Mouse (Mus musculus) neural tube, embryonic 15.5 days (tissue): ENCODE results near the gene Igll1. TPM values are rescaled to one million over a fixed set of nuclear protein-coding genes. Genes with fewer than 3 reads are reported as not detected.
A peak's percentile ranks its signal among the peaks of the same experiment; 100 is the strongest.
"Not testable (repeated sequence)": the region's sequence is repeated elsewhere in the genome, so short reads cannot be mapped to it uniquely, and the experiment has no call there.

Experiments
- ATAC-seq: fragments of 200-750 bp; cut with Nextera tagmentation; 2 replicates; pipeline ENCODE4 v1.8.0; 2017; ENCODE audit warnings: mild to moderate bottlenecking, moderate TSS enrichment, moderate library complexity; ENCODE audit not compliant: low FRiP score
- H3K27ac ChIP-seq: fragments of 300-500 bp; sonication (generic); replicated peaks from 2 replicates; pipeline ENCODE4 v1.5.1; 2015; ENCODE audit warnings: mild to moderate bottlenecking, inconsistent platforms
- H3K27me3 ChIP-seq: fragments of 300-500 bp; sonication (generic); replicated peaks from 2 replicates; pipeline ENCODE4 v1.6.1; 2015; ENCODE audit warnings: inconsistent platforms
- H3K36me3 ChIP-seq: fragments of 300-500 bp; sonication (generic); 2 replicates; pipeline ENCODE4 v1.6.1; 2015; ENCODE audit warnings: inconsistent platforms
- H3K4me1 ChIP-seq: fragments of 300-500 bp; sonication (generic); 2 replicates; pipeline ENCODE4 v1.6.1; 2015; ENCODE audit warnings: inconsistent platforms
- H3K4me2 ChIP-seq: fragments of 300-500 bp; sonication (generic); 2 replicates; pipeline ENCODE4 v1.6.1; 2015; ENCODE audit warnings: inconsistent platforms, mild to moderate bottlenecking, moderate library complexity
- H3K4me3 ChIP-seq: fragments of 300-500 bp; sonication (generic); replicated peaks from 2 replicates; pipeline ENCODE4 v1.5.1; 2015; ENCODE audit warnings: mild to moderate bottlenecking, inconsistent platforms
- H3K9ac ChIP-seq: fragments of 300-500 bp; sonication (generic); replicated peaks from 2 replicates; pipeline ENCODE4 v1.6.1; 2015; ENCODE audit warnings: mild to moderate bottlenecking, inconsistent platforms
- H3K9me3 ChIP-seq: fragments of 300-500 bp; sonication (generic); replicated peaks from 2 replicates; pipeline ENCODE4 v1.6.1; 2016; ENCODE audit warnings: inconsistent platforms
- WGBS: fragments of 180-500 bp; shearing (Covaris S2); methylation state at CpG from one replicate; pipeline ENCODE4 v1.1.7; 2015; ENCODE audit warnings: mixed read lengths; 5-methylcytosine and 5-hydroxymethylcytosine counted together
- polyA plus RNA-seq: library from polyadenylated mRNA; unstranded; fragments of >200 nt; fragmentation: Nextera tagmentation; extraction: Ambion mirVana; gene quantifications from 2 replicates; pipeline ENCODE4 v1.2.1, GENCODE M21; 2015

Gene Igll1
- polyA plus RNA-seq, 1 experiment from 2014 or later, result not detected

DNA sequence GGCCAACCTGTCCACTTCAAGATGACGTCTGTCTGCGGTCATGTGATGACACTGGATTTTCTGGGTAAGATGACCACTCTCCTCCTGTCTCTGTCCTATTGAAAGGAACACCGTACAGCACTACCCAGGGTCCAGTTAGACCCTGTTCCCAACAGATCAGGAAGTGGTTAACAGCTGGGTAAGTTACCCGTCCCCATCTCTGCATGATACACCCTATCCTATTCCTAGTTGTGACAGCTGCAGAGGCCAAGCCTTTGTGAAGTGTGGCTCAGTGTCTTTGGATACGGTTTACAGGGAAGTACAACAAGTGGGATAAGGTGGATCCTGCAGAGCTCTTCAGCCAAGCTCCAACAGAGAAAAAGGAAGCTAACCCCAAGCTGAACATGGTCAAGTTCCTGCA, 15.2 kb upstream of the Igll1 start:
- peaks cover 83% of the 10 kb centered on the region for H3K36me3 ChIP-seq
- no peaks in the 10 kb centered on the region for H3K9me3 ChIP-seq
- no peak overlapping the region for H3K9ac ChIP-seq
- no peaks in the 10 kb centered on the region for H3K27me3 ChIP-seq
- H3K4me3 ChIP-seq, result no peak overlapping the region
- no peak overlapping the region for H3K27ac ChIP-seq
- no peak overlapping the region for H3K4me2 ChIP-seq
- WGBS, result 90% methylated on average over 5 of the region's 5 CpGs
- no peaks in the 10 kb centered on the region for H3K4me1 ChIP-seq
- ATAC-seq, result no peak

DNA sequence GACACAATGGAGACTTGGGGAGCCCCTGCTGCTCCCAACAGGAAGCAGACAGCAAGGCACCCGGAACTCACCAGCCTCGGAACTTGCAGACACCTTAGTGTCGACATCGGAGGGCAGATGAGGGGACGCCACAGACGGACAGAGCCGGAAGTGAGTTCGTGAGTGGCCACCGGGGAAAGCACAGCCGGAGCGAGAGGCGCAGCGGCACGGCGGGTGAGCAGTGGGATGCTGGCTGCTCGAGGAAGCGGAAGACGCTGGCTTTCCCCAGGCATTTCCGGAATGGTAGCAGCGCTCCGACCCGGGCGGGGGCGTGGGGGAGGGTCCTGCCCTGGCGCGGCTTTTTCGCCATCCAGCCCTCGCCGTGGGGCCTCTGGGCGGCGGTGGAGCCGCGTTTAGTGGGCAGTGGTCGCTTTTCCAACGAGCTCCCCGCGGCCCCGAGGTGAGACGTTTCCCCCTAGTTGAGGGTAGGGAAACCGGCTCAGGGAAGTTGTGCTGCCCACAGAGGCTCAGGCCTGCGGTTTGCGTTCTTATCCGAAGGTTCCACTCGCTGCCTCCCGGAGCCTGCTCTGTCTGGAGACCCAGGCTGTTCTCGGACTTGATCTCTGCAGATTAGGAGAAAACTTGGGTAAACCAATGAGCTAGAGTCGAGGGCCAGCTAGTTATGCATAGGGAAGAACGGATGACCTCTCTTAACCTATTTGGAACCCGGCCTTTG, 7.0 kb upstream of the Igll1 start, which contains the start of the genes Top3b and Vpreb1:
TSS of gene Top3b (plus strand) at position 120 of the 715 bp plus-strand sequence.
TSS of gene Vpreb1 (minus strand) at position 227 of the 715 bp plus-strand sequence.
- ATAC-seq, result peak; percentile 95
- peak within 1 kb of the TSS; percentile 93 for H3K27ac ChIP-seq

DNA sequence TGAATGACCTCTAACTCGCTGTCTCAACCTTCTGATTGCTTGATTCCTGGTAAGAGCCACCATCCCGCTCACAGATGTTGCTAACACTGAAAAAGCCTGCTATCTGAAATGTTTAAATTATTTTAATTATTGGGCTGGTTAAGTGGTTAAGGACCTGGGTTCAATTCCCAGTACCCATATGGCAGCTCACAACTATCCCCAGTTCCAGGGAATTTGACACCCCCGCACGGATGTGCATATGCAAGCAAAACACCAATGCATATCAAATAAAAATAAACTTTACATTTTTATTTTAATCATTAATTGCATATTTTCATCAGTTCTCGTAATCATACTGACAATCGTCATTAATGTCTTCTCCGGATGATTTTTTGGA, 6.4 kb upstream of the Igll1 start:
- WGBS, result 37% methylated on average over 7 of the region's 7 CpGs
- peaks cover 4% of the 10 kb centered on the region; the same call in 1 of the 2 replicates for H3K36me3 ChIP-seq
- H3K9me3 ChIP-seq, result no peaks in the 10 kb centered on the region
- H3K27me3 ChIP-seq, result no peaks in the 10 kb centered on the region
- ATAC-seq, result peak; percentile 69
- peak overlapping the region; percentile 73 for H3K4me2 ChIP-seq
- peak overlapping the region; percentile 86; the same call in 1 of the 2 replicates for H3K9ac ChIP-seq
- H3K4me1 ChIP-seq, result peaks cover 20% of the 10 kb centered on the region
- H3K4me3 ChIP-seq, result peak overlapping the region; percentile 78
- peak overlapping the region; percentile 93 for H3K27ac ChIP-seq

More for the DNA sequence above, 7.0 kb upstream of the Igll1 start, which contains the start of the genes Top3b and Vpreb1:
- Histone ChIP-seq H3K4me2 (peak within 1 kb of the TSS; percentile 73), H3K9me3 (no peaks in the 10 kb centered on the region), H3K36me3 (peaks cover 7% of the 10 kb centered on the region), H3K4me1 (peaks cover 20% of the 10 kb centered on the region), H3K27me3 (no peaks in the 10 kb centered on the region), H3K9ac (peak within 1 kb of the TSS; percentile 86), H3K4me3 (peak within 1 kb of the TSS; percentile 78)
- WGBS, result under 1% methylated on average over 49 of the region's 49 CpGs

DNA sequence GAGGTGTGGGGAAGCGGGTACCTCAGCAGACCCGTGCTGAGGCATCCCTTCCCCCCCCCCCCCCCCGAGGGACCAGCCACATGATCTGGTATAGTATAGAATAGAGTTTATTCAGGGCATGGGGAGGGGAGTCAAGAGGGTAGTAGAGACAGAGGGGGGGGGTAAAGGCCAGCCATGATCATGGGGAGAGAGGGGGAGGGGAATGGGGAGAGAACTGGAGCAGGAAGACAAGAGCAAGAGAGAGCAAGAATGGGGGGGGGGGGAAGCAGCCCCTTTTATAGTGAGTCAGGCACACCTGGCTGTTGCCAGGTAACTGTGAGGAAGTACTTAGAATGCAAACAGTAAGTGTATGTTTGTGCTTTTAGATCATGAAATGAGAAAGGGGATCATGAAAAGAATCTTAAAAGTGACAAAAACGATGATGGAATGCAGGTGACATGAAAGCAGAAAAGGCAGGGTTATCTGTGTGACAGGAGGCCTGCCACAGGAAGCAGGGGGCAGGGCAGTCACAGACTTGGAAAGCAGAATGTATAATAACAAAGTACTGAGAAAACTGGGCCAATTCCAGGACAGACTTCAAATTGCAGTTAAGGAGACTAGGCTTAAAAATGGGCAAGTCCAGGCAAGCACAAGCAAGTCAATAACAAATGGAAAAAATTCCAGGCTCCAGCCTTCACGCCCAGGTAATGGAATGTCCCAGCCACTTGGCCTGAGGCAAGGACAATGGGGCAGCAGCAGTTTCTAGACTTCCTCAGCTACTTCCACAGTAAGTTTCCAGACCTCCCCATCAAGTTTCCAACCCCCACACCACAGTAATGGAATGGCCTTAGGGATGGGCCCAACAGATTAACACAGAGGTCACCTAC, 2.1 kb upstream of the Igll1 start:
- Histone ChIP-seq H3K4me1 (0 out of 2 replicates have a peak, but pooled peaks cover 3% of the 10 kb centered on the region), H3K9ac (no peak overlapping the region), H3K4me3 (no peak overlapping the region), H3K36me3 (no peaks in the 10 kb centered on the region), H3K27me3 (no peaks in the 10 kb centered on the region), H3K4me2 (no peak overlapping the region), H3K27ac (no peak overlapping the region), H3K9me3 (no peaks in the 10 kb centered on the region)
- ATAC-seq, result no peak
- 71% methylated on average over 5 of the region's 5 CpGs for WGBS

DNA sequence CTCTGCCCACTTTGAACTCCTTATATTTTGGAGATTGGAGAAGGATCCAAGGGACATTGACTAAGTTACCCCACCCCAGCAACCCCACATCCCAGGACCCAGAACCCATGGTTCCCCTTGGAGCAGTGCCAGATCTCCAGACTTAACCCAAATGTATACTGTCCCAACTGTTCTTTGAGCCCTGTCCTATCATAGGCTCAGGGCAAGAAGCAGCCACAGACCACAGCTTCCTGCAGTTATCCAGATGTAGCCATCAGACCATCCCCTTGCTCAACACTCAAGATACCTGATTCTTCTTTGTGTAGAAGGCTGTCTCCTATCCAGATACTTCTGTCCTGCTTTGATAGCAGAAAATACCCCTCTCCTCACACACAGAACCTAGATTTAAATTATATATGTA, 1.4 kb upstream of the Igll1 start:
- Histone ChIP-seq H3K27me3 (no peaks in the 10 kb centered on the region), H3K4me3 (no peak overlapping the region), H3K27ac (no peak overlapping the region), H3K9ac (no peak overlapping the region), H3K9me3 (no peaks in the 10 kb centered on the region), H3K4me2 (no peak overlapping the region), H3K36me3 (no peaks in the 10 kb centered on the region), H3K4me1 (0 out of 2 replicates have a peak, but pooled peaks cover 2% of the 10 kb centered on the region)
- no peak for ATAC-seq

DNA sequence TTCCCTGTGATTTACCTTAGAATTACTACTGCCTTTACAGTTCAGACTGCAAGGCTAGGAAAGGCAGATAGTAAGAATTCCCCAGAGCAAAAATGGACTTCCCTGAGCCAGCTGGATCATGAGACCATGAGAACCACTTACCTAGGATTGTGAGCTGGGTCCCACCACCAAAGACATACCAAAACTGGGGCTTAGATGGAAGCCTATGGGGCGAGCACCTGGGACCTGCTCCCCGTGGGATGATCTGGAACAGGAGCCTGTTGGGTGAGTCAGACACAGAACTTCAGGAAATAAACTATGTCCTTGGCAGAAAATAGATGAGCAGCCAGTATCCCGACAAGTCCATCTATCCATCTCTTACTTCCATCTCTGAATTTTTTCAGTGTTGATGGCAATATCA, 1.5 kb downstream of the Igll1 start:
- no peaks in the 10 kb centered on the region for H3K27me3 ChIP-seq
- H3K4me1 ChIP-seq, result no peaks in the 10 kb centered on the region
- no peak overlapping the region for H3K27ac ChIP-seq
- H3K9ac ChIP-seq, result no peak overlapping the region
- WGBS, result 88% methylated on average over 3 of the region's 3 CpGs
- no peak overlapping the region for H3K4me3 ChIP-seq
- no peaks in the 10 kb centered on the region for H3K9me3 ChIP-seq
- ATAC-seq, result no peak
- no peaks in the 10 kb centered on the region for H3K36me3 ChIP-seq
- no peak overlapping the region for H3K4me2 ChIP-seq

DNA sequence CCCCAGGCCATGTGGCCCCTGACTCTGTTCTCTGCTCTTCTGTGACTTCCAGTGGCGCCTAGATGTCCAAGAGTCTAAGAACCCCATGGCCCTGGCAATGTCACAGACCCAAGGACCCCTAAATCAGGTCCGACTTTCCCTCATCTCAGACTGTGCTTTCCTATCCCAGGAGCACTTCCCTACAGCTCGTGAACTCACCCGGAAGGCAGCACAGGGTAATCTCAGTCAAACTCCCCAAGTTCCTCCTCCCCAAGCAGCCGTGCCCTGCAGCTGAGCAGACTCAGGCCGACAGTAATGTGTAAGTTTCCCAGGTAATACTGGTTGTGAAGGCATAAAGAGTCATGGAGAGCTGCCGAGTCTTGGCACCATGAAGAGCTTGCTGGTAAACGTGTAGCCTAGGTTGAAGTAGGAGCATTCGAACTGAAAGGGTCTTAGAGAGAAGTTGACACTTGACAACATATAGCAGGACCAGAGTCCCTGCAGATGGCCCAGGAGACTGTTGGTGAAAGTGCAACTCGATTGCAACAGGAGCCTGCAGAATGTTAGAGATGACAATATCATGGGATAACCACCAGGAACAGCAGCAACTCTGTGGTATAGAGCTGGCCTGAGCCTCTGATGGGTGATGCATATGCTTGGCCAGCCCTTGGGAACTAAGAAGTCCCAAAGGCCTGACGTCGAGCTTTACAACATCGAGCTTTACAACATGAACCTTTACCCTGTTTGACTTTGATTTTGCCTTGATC, 6.9 kb downstream of the Igll1 start:
- H3K4me3 ChIP-seq, result no peak overlapping the region
- ATAC-seq, result no peak

DNA sequence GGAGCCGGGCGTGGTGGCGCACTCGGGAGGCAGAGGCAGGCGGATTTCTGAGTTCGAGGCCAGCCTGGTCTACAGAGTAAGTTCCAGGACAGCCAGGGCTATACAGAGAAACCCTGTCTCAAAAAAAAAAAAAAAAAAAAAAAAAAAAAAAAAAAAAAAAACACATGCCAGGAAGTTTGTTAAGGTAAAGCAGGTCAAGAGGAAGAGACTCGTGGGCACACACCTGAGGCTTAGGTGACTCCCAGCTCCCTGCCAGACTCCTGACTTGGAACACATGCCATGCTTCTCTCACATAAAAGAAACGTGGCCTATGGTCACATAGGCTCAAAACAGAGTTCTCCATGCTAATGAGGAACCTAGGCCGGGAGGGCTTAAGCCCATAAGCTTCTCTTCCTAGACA, 7.7 kb downstream of the Igll1 start:
- H3K27me3 ChIP-seq, H3K4me2 ChIP-seq, H3K4me3 ChIP-seq, H3K27ac ChIP-seq, H3K36me3 ChIP-seq, ATAC-seq, H3K4me1 ChIP-seq, H3K9me3 ChIP-seq, H3K9ac ChIP-seq: not testable (repeated sequence)
- WGBS, result 86% methylated on average over 9 of the region's 9 CpGs

More for the DNA sequence above, 6.9 kb downstream of the Igll1 start:
- WGBS, result 80% methylated on average over 13 of the region's 13 CpGs
- H3K9ac ChIP-seq, result no peak overlapping the region
- no peaks in the 10 kb centered on the region for H3K9me3 ChIP-seq
- no peaks in the 10 kb centered on the region for H3K36me3 ChIP-seq
- H3K4me1 ChIP-seq, result no peaks in the 10 kb centered on the region
- H3K27me3 ChIP-seq, result no peaks in the 10 kb centered on the region
- H3K4me2 ChIP-seq, result no peak overlapping the region
- no peak overlapping the region for H3K27ac ChIP-seq

DNA sequence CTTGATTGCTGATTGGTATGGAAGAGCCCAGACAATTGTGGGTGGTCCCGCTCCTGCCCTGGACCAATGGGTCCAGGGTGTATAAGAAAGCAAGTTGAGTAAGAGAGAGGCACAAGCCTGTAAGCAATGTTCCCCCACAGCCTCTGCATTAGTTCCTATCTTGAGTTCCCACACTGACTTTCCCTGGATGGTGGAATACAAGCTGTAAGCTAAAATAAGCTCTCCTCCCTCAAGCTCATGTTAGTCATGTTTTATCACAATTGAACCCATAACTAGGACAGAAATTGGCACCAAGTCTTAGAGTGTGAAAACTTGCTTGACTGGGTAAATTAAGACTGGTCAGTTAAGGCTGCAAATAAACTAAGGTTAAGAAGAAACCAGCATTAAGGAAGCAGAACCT, 8.2 kb downstream of the Igll1 start:
- no peak for ATAC-seq
- Histone ChIP-seq H3K4me3 (no peak overlapping the region), H3K4me1 (no peaks in the 10 kb centered on the region), H3K9me3 (0 out of 2 replicates have a peak, but pooled peaks cover 2% of the 10 kb centered on the region), H3K9ac (no peak overlapping the region), H3K27ac (no peak overlapping the region), H3K36me3 (no peaks in the 10 kb centered on the region), H3K27me3 (no peaks in the 10 kb centered on the region), H3K4me2 (no peak overlapping the region)
- WGBS, result 94% methylated on average over 1 of the region's 1 CpGs

DNA sequence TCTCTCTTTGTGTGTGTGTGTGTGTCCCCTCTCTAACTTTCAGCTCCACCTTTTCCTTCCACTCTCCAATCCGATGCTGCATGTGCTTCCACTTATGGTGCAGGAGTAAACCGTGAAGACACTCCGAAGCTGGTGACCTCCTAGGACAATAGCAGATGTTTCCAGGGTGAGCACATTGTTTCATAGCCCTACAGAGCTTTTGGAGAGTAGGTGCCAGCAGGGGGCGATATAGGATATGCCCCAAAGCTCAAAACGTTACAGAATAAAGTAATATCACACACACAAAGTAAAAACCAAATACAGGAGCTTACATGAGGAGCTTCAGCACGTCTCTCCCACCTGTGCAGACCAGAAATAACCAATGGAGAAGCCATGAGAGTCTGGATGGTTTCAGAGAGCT, 8.9 kb downstream of the Igll1 start:
- H3K27me3 ChIP-seq, result no peaks in the 10 kb centered on the region
- no peak for ATAC-seq
- H3K4me3 ChIP-seq, result no peak overlapping the region
- no peaks in the 10 kb centered on the region for H3K4me1 ChIP-seq
- no peak overlapping the region for H3K9ac ChIP-seq
- H3K9me3 ChIP-seq, result 0 out of 2 replicates have a peak, but pooled peaks cover 2% of the 10 kb centered on the region
- no peak overlapping the region for H3K27ac ChIP-seq
- WGBS, result 40% methylated on average over 6 of the region's 6 CpGs
- H3K4me2 ChIP-seq, result no peak overlapping the region
- no peaks in the 10 kb centered on the region for H3K36me3 ChIP-seq

DNA sequence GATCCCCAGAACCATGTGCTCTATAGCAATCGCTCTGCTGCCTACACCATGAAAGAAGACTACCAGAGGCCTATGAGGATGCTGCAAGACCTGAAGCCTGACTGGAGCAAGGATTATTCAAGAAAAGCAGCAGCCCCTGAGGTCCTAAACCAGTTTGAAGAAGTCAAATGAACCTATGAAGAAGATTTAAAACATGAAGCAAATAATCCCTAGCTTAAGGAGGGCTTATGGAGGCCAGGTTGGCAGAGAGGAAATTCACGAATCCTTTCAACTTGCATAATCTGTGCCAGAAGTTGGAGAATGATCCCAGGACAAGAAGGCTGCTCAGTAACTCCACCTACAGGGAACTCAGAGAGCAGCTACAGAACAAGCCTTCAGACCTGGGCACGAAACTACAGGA, 11.4 kb downstream of the Igll1 start:
- no peak overlapping the region for H3K27ac ChIP-seq

More for the DNA sequence above, 11.4 kb downstream of the Igll1 start:
- no peak overlapping the region for H3K4me3 ChIP-seq
- ATAC-seq, result no peak
- no peaks in the 10 kb centered on the region for H3K36me3 ChIP-seq
- no peak overlapping the region for H3K9ac ChIP-seq
- no peak overlapping the region for H3K4me2 ChIP-seq
- H3K4me1 ChIP-seq, result no peaks in the 10 kb centered on the region
- no peaks in the 10 kb centered on the region for H3K27me3 ChIP-seq
- H3K9me3 ChIP-seq, result 0 out of 2 replicates have a peak, but pooled peaks cover 2% of the 10 kb centered on the region
- WGBS, result 86% methylated on average over 3 of the region's 3 CpGs
